Mouse (Mus musculus) kidney, postnatal 4 days (tissue): ENCODE results near the gene Tsc22d4.
A peak's percentile ranks its signal among the peaks of the same experiment; 100 is the strongest.
"Not testable (repeated sequence)": the region's sequence is repeated elsewhere in the genome, so short reads cannot be mapped to it uniquely, and the experiment has no call there.

ENCODE experiments used
- DNase-seq, 2 experiments: peaks; one replicate each; pipeline ENCODE4 v3.0.0; 2021; ENCODE audit warnings: mixed read lengths in 2 of 2

Gene Tsc22d4

GRCm38 (mm10) chr5:137742048-137742447 is 3.5 kb upstream of the Tsc22d4 start:
- DNase-seq, result no peak

DNA sequence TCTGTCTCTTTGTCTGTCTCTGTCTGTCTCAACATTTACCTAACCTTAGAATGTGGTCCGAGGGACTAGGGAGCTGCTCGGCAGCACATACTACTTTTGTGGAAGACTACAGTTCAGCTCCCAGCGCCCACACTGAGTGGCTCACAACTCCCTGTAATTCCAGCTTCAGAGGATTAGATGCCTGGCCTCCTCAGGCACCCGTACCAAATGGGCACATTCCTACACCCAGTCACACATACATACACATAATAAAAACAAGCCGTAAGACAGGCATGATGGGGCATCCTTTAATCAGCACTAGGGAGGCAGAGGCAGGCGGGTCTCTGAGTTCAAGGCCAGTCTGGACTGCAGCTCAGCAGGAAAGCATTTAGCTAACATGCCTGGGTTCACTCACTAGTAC is 2.7 kb upstream of the Tsc22d4 start:
- DNase-seq, result no peak

DNA sequence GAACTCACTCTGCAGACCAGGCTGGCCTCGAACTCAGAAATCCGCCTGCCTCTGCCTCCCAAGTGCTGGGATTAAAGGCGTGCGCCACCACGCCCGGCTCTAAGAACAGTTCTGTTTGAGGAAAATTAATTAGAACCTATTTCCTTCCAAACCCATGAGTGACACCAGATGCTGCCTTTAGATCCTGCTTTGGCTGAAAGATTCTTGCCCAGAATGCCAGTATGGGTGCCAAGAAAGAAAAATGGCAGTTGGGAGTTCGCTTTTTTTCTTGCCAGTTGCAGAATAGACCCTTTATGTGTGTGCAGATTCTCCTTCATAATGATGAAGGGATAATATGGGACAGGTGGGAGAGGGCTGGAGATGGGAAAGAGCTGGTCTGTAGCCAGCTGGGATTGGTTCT is 1.3 kb upstream of the Tsc22d4 start:
- no peak for DNase-seq

DNA sequence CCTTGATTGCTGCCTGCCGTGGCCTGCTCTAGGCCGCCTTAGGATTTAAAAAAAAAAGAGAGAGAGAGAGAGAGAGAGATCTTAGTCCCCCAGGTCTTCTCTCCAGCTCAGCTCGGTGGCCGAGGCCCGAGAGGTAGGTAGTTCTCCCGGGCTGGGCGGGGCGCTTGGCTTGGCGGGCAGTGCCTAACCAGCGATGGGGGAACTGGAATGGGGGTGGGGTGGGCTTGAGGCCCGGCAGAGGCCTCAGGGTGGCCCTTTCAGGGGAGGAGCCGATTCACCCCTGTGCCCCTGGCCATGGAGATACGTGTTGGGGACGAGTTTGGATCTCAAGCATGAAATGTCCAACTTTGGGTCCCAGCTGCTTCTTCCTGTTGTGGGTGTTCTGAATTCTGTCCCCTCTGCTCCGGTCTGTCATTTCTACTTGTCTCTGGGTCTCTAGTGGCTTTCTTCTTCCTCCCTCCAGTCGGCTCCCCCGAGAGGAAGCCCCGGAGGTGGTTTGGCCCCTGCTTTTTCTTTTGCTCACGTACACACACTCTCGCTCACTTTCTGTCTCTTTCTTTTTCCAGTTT is 836 bp downstream of the Tsc22d4 start:
- peak; percentile 78 to 88 for DNase-seq

GRCm38 (mm10) chr5:137746851-137747325 is 1.4 kb downstream of the Tsc22d4 start:
- peak; percentile 55 to 64 for DNase-seq

DNA sequence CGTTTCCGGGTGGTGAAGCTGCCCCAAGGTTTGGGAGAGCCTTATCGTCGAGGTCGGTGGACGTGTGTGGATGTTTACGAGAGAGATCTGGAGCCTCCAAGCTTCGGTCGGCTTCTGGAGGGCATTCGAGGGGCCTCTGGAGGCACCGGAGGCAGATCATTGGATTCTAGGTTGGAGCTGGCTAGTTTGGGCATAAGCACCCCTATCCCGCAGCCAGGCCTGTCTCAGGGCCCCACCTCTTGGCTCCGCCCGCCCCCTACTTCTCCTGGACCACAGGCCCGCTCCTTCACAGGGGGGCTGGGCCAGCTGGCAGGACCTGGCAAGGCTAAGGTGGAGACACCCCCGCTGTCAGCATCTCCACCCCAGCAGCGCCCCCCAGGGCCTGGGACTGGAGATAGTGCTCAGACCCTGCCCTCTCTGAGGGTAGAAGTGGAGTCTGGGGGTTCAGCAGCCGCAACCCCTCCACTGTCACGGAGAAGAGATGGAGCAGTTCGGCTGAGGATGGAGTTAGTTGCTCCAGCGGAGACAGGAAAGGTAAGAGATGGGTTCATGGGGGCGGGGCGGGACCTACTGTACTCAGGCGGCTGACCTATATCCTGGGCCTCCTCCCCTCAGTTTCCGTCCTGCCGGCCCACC is 1.9 kb downstream of the Tsc22d4 start:
- peak; percentile 58 to 65 for DNase-seq

DNA sequence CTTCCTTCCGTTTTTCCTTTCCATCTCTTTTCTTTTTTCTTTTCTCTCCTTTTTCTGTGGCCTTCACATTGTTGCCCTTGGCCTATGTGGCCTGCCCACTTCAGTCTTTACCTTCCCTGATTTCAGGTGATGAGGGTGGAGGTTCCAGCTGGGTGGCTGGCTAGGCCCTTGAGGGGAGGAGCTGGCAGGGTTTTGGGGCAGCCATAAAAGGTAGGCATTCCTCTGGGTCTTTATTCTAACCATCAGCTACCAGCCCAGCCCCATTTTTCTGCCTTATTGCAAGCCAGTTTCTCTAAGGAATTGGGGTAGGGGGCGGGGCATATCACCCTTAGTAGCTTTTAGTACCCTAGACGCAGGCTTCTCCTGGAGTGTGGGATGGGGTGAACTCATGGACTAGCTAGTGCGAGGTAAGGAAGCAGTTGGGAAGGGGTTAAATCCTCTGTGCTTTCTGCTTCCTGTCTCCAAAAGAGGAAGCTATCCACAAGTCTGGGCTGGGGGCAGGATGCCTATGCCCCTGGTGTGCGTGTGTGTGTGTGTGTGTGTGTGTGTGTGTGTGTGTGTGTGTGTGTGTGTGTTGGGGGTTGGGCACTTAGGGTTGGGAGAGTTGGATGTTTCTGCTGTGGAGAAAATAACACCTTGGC is 2.7 kb downstream of the Tsc22d4 start:
- DNase-seq, result peak; percentile 36 to 53

DNA sequence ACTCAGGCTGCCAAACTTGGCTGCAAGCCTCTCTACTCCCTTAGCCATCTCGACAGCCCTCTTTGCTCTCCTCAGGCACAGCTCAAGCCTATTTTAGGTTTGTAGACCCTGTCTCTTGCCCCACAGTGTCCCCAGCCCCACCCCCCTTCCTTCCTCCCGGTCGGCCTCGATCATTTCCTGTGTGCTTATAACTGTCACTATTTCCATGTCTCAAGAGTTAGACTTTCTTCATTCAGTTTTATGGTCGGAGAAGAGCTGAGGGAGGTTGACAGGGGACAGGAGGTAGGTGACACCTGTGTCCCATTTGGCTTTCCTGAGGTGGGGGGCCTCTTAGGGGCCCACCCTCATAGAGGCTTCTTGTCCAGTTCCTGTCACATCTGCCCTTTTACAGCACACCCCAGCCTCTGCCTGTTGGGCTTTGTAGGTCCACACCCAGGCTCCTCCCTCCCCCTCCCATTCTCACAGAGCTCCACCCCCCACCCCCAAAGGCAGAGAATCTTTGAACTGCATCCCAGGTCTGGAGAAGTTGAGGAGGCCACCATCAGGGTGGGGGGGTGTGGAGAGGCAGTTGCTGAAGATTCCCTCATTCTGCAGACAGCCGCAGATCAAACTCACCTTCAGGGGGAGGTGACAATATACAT is 3.8 kb downstream of the Tsc22d4 start:
- no peak for DNase-seq

DNA sequence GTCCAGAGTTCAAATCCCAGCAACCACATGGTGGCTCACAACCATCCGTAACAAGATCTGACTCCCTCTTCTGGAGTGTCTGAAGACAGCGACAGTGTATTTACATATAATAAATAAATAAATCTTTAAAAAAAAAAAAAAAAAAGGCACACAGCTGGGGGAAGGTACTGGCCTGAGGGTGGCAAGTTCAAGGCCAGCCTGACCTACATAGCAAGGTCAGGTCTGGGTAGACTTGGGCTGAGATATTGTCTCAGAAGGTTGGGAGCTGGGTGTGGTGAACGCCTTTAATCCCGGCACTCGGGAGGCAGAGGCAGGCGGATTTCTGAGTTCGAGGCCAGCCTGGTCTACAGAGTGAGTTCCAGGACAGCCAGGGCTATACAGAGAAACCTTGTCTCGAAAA is 4.7 kb downstream of the Tsc22d4 start:
- DNase-seq, result not testable (repeated sequence)

- DNase-seq, result no peak
These were observed 5.8 kb downstream of the Tsc22d4 start for GRCm38 (mm10) chr5:137751221-137751887.

DNA sequence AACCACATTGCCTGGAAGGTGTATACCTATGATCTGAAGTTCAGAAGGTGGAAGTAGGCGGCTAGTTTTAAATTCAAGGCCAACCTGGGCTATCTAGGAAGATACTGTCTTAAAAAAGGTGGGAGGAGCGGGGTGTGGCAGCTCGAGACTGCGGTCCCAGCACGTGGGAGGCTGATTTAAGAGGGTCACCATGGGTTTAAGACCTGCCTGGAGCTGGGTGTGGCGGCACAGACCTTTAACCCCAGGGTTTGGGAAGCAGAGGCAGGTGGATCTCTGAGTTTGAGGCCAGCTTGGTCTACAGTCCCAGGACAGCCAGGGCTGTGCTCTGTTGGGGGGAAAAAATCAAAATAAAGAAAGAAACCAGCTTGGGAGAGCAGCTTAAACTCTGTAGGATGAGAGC is 6.5 kb downstream of the Tsc22d4 start:
- DNase-seq, result no peak

DNA sequence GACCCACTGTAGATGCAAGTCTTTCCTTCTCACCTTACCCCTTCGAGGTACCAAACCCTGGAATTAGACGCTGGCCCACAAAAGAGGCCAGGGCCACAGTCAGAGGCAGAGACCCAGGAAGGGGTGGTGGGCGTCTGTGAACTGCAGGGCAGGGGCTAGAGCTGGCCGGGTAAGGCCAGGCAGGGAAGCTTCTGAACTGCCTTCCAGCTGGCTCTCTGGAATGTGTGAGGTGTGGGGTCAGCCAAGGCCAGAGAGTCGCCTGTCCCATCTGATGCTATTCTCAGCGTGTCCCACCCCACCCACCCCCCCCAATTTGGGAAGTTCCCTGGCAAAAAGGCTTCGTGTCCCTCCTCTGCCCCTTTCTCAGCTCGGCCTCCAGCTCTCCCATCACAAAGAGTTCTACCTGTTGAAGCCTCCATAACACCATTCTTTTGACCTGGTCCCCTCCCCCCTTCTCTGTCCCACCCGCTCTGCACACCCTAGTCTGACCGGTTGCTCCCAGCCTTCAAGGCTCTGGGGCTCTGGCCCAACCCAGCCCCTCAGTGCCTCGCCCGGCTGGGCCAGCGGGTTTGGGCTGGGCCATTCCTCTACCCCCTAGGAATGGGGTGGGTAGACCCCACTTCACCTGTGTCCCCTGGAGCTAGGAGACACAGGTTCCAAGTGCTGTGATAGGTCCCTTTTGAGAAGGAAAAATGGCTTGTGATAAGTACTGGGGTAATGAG is 7.7 kb downstream of the Tsc22d4 start:
- DNase-seq, result no peak

DNA sequence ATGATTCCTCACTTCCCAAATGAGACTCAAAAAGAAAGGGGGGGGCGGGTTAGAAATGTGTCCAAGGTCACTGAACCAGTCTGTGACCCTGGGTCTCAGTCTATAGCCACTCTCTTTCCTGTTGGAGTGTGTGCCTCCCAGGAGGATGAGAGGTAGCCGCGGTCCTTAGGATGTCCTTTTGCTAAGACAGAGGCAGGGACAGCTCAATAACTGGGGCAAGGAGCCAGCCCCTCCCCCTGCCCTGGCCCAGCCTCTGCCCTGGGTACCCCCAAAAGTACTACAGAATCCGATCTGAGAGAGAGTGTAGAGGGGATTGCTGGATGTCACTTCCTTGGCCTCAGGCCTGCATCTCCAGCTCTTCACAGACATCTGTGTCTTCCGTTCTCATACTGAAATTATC is 9.9 kb downstream of the Tsc22d4 start:
- no peak for DNase-seq

DNA sequence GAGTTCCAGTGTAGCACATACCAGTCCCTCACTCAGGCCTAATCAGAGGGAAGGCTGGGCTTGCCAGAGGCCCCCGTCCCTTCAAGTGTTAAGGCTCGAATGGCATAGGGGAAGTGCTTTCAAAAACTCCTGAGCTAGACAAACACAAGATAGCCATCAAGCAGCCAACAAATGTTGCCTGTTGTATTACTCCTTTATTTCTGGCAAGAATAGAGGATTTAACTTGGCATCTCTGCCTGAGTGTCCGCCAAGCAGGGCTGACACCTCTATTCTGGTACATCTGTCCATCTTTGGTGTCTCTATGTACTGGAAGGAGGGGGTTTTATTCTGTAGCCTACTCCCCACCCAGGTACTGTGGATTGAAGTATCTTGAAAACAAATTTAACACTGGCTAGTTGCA is 10.6 kb downstream of the Tsc22d4 start:
- no peak for DNase-seq

DNA sequence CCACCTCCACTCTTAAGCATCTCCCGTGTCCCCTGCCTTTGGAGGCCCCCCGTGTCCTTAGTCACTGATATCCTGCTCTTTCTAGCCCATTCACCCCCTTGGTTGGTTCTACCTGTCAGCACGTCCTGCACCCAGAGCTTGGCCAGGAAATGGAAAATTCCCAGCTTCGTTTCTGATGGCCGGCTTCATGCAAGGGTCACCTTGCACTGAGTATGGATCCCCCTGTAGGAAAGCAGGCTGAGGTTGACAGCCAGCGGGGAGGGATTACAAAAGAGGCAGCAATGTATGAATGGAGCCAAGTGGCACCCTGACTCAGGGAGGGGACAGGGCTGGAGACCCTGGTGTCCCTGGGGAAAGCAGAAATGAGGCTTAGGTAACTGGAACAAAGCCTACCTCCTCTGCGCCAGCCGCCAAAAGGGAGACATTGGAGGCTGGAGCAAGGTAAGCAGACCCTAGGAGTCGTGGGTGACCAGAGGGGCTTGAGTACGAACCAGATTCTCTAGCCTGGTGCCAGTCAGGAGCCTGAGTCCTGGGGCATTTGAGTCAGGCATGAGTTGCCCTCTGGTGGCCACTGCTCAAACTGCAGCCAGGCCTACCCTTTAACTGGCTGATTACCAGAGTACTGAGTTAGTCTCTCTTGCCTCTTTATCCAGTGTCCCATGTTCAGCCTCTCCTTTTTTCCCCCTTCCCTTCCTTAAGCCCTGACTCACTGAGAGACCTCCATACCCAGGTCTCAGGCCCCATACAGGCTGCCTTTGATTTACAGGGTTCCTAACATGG is 11.5 kb downstream of the Tsc22d4 start:
- DNase-seq, result peak; percentile 91 to 92

GRCm38 (mm10) chr5:137757887-137758286 is 12.4 kb downstream of the Tsc22d4 start:
- DNase-seq, result no peak

DNA sequence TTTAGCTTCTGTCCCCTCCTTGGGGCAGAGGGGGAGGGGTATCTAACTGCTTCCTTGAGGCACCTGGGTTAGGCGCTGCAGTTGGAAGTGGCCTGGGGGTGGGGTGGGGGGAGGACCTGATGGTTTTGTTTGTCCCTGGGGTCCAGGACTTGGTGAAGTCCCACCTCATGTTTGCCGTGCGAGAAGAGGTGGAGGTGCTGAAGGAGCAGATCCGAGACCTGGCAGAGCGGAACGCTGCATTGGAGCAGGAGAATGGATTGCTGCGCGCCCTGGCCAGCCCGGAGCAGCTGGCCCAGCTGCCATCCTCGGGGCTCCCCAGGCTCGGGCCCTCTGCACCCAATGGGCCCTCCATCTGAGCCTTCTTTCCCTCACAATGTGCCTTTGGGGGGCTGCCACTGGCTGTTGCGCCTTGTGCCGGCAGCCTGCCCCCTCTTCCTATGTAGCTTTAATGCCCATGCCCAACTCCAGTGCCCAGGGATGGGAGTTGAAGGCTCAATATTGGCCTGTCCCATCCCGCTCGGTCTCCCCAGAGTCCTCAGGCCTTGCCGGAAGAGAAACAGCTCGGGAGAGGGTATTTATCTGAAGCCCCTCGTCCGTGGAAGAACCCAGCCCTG is 13.5 kb downstream of the Tsc22d4 start:
- DNase-seq, result no peak

DNA sequence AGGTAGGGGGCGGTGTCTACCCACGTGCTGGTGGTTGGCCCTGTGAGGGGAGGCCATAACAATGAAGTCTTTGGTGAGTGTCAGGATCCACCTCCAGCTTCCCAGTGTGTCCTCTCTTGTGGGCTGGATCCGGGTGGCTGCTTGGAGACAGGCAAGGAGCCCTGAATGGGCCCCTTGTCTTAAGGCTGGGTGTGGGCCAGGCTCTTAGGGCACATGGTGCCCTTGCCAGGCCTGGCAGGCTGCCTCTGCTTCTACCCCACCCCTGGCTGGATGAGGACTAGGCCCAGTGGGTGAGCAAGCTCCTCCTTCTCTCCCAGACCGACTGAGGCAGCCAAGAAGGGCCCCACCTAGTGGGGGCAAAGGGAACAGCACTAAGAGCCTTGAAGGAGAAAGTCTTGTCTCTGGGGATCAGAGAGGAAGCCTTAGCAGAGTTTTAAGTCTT is 14.5 kb downstream of the Tsc22d4 start:
- DNase-seq, result peak; percentile 84 to 89

DNA sequence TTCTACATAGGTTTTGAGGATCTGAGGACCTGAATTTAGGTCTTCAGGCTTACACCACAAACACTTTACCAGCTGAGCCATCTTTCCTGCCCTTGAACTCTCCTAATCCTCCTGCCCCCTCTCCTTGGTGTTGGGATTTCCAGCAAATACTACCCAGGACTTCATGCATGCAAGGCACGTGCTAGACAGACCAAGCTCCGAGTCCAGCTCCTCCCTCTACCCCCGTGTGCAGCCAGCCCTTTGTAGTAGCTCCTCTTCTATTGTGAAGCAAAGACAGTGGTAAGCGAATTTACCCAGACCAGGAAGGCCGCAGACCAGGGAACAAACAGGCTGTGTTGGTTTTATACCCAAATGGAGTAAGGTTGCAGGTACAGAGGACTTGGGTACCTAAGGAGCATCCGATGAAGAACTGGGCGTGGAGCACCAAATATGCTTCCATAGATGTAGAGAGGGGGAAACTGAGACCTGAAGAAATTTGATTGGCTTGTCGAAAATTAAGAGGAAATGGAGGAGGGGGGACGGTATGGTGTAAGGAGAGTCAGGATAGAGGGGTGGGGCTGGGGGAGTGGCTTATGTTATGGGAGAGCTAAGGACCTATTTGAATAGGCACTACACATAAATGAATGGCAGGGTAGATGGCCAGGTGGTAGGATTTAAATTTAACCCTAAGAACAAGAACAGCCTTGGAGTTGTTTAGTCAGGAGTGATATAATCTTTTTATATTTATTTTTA is 19.2 kb downstream of the Tsc22d4 start:
- no peak for DNase-seq

GRCm38 (mm10) chr5:137766270-137766669 is 20.7 kb downstream of the Tsc22d4 start:
- no peak for DNase-seq
